Mouse (Mus musculus) G1E (cell line): ENCODE measurements around the gene Mrpl22. TPM values are rescaled to one million over a fixed set of nuclear protein-coding genes. Genes with fewer than 3 reads are reported as not detected.

Experiments used
- ATAC-seq: 2 replicates; pipeline ENCODE4 v1.8.0; 2016; ENCODE audit warnings: mild to moderate bottlenecking; ENCODE audit not compliant: insufficient number of reproducible peaks, poor library complexity, low FRiP score, severe bottlenecking; ENCODE audit errors: extremely low read depth
- DNase-seq: peaks from one replicate; pipeline ENCODE4 v3.0.0; 2012; ENCODE audit warnings: low spot score
- H3K27me3 ChIP-seq: 2 replicates; pipeline ENCODE4 v1.6.1; 2012; ENCODE audit warnings: mild to moderate bottlenecking, low read length, inconsistent platforms; ENCODE audit not compliant: insufficient read depth
- H3K36me3 ChIP-seq: replicated peaks from 2 replicates; pipeline ENCODE3; 2012; ENCODE audit warnings: mild to moderate bottlenecking, inconsistent platforms
- H3K4me1 ChIP-seq: 2 replicates; pipeline ENCODE4 v1.6.1; 2012; ENCODE audit warnings: low read depth, low read length, inconsistent platforms, mixed read lengths; ENCODE audit not compliant: insufficient read depth
- H3K4me3 ChIP-seq: 2 replicates; pipeline ENCODE4 v1.5.1; 2012; ENCODE audit warnings: low read depth, mild to moderate bottlenecking, inconsistent platforms, low read length, moderate library complexity, mixed read lengths
- H3K9me3 ChIP-seq: replicated peaks from 2 replicates; pipeline ENCODE4 v1.6.1; 2012; ENCODE audit warnings: inconsistent platforms
- CTCF ChIP-seq: IDR thresholded peaks from 2 replicates; pipeline ENCODE4 v1.5.1; 2012; ENCODE audit warnings: low read depth, low read length, inconsistent platforms, mixed read lengths
- GATA1 ChIP-seq: IDR thresholded peaks from 2 replicates; pipeline ENCODE4 v1.6.1; 2012; ENCODE audit warnings: borderline replicate concordance, low read length, inconsistent platforms, mixed read lengths
- GATA2 ChIP-seq: IDR thresholded peaks from 2 replicates; pipeline ENCODE4 v1.6.1; 2012; ENCODE audit warnings: low read depth, low read length, inconsistent platforms, borderline replicate concordance
- POLR2AphosphoS5 ChIP-seq: IDR thresholded peaks from 2 replicates; pipeline ENCODE4 v1.6.1; 2012; ENCODE audit warnings: low read depth, low read length, inconsistent platforms; ENCODE audit not compliant: insufficient replicate concordance
- TAL1 ChIP-seq: conservative IDR thresholded peaks from 2 replicates; pipeline ENCODE4 v1.6.1; 2012; ENCODE audit warnings: low read depth, low read length, inconsistent platforms, mixed read lengths
- polyA plus RNA-seq: library from polyadenylated mRNA; stranded (reverse); fragments of >175 nt; gene quantifications from 2 replicates; pipeline ENCODE4 v1.2.3, GENCODE M21; 2012
- total RNA-seq, 2 experiments: library from RNA; stranded (forward) in 1 of 2; stranded (reverse) in 1 of 2; fragments of 200-1000 nt in 1 of 2; fragments of >200 nt in 1 of 2; fragmentation: Nextera tagmentation in 1 of 2; gene quantifications; 2 replicates each; pipeline ENCODE4 v1.2.3; 2014 to 2017

The Mrpl22 gene
- total and polyA plus RNA-seq, 3 experiments, result 19.0 to 72.6 (median 67.5) TPM

DNA sequence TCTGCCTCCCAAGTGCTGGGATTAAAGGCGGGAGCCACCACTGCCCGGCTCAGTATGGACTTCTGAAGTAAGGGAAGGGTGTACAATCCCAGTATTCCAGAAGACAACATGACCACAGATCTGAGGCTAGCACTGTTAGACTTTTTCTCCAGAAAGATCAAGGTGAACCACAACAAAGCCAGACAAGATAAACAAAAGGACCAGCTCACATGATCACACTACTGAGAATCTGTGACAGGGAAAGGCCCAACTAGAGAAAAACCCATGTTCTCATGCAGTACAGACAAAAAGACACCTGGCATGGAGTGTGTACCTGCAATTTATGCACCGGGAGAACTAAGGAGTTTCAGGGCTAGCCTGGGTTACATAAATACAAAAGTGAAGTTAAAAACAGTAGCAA, 39.4 kb upstream of the Mrpl22 start:
- TF ChIP-seq CTCF, result no peak
- TF ChIP-seq TAL1, result no peak
- TF ChIP-seq POLR2AphosphoS5, result no peak
- no peak for TF ChIP-seq GATA1
- TF ChIP-seq GATA2, result no peak
- H3K9me3 ChIP-seq, result no peaks in the 10 kb centered on the region
- H3K4me3 ChIP-seq, result no peak overlapping the region
- no peak for DNase-seq
- H3K36me3 ChIP-seq, result peaks cover 94% of the 10 kb centered on the region
- peaks cover 38% of the 10 kb centered on the region for H3K4me1 ChIP-seq
- ATAC-seq, result no peak
- no peaks in the 10 kb centered on the region for H3K27me3 ChIP-seq

DNA sequence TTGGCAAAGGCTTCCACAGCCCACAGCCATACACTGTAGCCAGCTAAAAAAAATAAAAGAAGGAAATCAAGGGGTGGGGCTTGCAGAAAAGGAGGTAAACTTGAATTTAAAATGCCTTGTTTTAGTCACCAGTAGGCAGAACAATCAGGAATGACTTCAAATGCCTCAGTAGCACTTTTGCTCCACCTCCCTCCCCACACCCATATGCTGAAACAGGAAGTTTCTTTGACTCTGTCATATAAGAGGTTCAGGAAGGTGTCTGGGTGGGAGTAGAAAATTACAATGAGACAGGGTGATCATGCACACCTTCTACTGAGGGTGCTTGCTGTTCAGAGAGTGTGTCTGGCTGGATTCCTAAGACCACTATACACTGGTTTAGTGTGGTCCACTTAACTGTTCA, 36.6 kb upstream of the Mrpl22 start:
- H3K36me3 ChIP-seq, result peaks cover 94% of the 10 kb centered on the region
- DNase-seq (no peak), ATAC-seq (no peak)

DNA sequence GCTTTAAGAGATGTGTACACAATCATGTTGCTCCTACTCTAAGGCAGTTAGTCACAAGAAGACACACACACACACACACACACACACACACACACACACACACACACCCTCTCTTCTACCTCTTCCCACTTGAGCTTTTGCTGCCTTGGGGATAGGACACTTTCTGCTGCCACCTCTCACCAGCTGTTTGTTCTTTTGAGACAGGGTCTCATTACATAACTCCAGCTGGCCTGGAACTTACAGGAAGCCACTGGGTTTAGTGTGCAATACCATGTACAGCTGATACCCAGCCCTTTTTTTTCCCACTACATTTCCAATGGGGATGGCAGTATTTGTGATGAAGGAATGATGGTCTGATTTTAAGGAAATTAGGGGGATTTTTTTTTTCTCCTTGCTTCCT, 36.2 kb upstream of the Mrpl22 start:
- Histone ChIP-seq H3K27me3 (no peaks in the 10 kb centered on the region), H3K36me3 (peaks cover 94% of the 10 kb centered on the region), H3K4me1 (peaks cover 9% of the 10 kb centered on the region), H3K9me3 (no peaks in the 10 kb centered on the region), H3K4me3 (no peak overlapping the region)
- TF ChIP-seq CTCF, result no peak
- no peak for TF ChIP-seq GATA2
- no peak for TF ChIP-seq TAL1
- no peak for TF ChIP-seq POLR2AphosphoS5
- no peak for TF ChIP-seq GATA1
- ATAC-seq (no peak), DNase-seq (no peak)

More for the DNA sequence above, 36.6 kb upstream of the Mrpl22 start:
- H3K27me3 ChIP-seq, result no peaks in the 10 kb centered on the region
- H3K9me3 ChIP-seq, result no peaks in the 10 kb centered on the region
- peaks cover 12% of the 10 kb centered on the region for H3K4me1 ChIP-seq
- H3K4me3 ChIP-seq, result no peak overlapping the region
- TF ChIP-seq TAL1 (no peak), POLR2AphosphoS5 (no peak), GATA1 (no peak), GATA2 (no peak), CTCF (no peak)

DNA sequence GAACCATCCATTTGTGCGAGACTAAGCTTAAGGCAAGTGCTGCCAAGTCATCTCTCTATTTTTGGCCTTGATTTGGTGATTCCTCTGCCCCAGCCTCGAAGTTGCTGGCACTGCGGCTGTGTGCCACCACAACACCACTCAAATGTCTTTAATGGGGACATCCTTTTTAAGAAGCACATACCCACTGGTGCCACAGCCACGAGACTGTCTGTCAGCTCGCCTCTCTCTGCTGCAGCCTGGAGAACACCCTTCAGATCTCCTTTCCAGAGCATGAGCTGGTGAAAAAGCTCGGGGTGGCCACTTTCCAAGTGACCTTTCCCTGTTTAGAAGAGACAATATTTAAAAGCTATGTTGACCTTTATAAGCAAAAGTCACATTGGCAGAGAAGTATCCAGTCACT, 34.8 kb upstream of the Mrpl22 start:
- ATAC-seq (no peak), DNase-seq (no peak)
- H3K36me3 ChIP-seq, result peaks cover 94% of the 10 kb centered on the region
- H3K4me3 ChIP-seq, result no peak overlapping the region
- TF ChIP-seq GATA2 (no peak), CTCF (no peak), TAL1 (no peak), POLR2AphosphoS5 (no peak), GATA1 (no peak)
- no peaks in the 10 kb centered on the region for H3K9me3 ChIP-seq
- H3K27me3 ChIP-seq, result no peaks in the 10 kb centered on the region
- peaks cover 10% of the 10 kb centered on the region for H3K4me1 ChIP-seq

DNA sequence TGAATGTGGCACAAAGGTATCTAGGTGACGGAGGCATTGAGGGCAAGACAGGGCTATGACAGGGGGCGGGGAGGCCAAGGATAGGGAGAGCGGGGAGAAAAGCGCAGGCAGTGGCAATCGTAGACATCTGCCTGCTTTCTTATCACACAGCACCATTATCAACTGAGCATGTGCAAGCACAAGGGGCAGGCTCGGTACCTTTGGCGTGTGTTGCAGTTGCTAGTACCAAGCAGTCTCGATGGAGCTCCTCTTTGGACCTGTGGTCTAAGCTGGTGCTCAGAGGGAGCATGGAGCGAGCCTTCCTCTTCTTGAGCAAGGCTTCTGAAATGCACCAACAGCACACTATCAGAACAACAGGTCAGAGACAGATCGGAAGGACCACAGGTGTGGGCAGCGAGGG, 32.6 kb upstream of the Mrpl22 start:
- no peak for TF ChIP-seq GATA1
- no peak for TF ChIP-seq CTCF
- TF ChIP-seq TAL1, result no peak
- TF ChIP-seq POLR2AphosphoS5, result no peak
- ATAC-seq, result no peak
- no peak for DNase-seq
- H3K9me3 ChIP-seq, result no peaks in the 10 kb centered on the region
- peaks cover 94% of the 10 kb centered on the region for H3K36me3 ChIP-seq
- no peak overlapping the region for H3K4me3 ChIP-seq
- peaks cover 10% of the 10 kb centered on the region for H3K4me1 ChIP-seq
- no peaks in the 10 kb centered on the region for H3K27me3 ChIP-seq

DNA sequence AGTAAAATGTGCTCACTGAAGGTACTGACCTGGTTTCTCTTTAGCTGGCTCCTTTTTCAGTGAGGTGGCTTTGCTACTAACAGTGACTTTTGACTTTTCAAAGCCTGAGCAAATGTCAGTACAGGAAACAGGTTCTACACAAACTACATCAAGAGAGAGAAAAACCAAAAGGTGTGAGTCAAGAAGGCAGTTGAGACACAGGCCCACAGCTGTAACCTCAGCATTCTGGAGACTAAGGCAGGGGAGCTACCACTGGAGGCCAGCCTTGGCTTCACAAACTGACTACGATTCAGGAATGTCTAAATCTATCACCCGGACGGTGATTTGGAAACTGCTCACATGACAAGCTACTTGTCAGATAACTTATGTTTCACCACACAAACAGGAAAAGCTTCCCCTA, 32.0 kb upstream of the Mrpl22 start:
- Histone ChIP-seq H3K4me3 (no peak overlapping the region), H3K36me3 (peaks cover 94% of the 10 kb centered on the region), H3K4me1 (peaks cover 10% of the 10 kb centered on the region), H3K9me3 (no peaks in the 10 kb centered on the region), H3K27me3 (no peaks in the 10 kb centered on the region)
- no peak for ATAC-seq
- no peak for TF ChIP-seq POLR2AphosphoS5
- TF ChIP-seq GATA1, result no peak
- no peak for TF ChIP-seq TAL1
- TF ChIP-seq GATA2, result no peak
- TF ChIP-seq CTCF, result no peak
- DNase-seq, result no peak
